Mouse (Mus musculus) embryonic facial prominence, embryonic 10.5 days (tissue): ENCODE data around the gene Zfp750. TPM values are rescaled to one million over a fixed set of nuclear protein-coding genes. Genes with fewer than 3 reads are reported as not detected.

Experiments
- DNase-seq: peaks from one replicate; pipeline ENCODE4 v3.0.0-alpha.2; 2017; ENCODE audit warnings: low spot score
- H3K27ac ChIP-seq: fragments of 300-500 bp; sonication (generic); replicated peaks from 2 replicates; pipeline ENCODE4 v1.5.1; 2016; ENCODE audit warnings: mild to moderate bottlenecking
- H3K27me3 ChIP-seq: fragments of 300-500 bp; sonication (generic); replicated peaks from 2 replicates; pipeline ENCODE4 v1.6.1; 2016; ENCODE audit warnings: low read depth, mild to moderate bottlenecking; ENCODE audit not compliant: poor library complexity, severe bottlenecking
- H3K36me3 ChIP-seq: fragments of 300-500 bp; sonication (generic); replicated peaks from 2 replicates; pipeline ENCODE4 v1.6.1; 2016; ENCODE audit warnings: mild to moderate bottlenecking, moderate library complexity
- H3K4me1 ChIP-seq: fragments of 300-500 bp; sonication (generic); 2 replicates; pipeline ENCODE4 v1.6.1; 2016
- H3K4me3 ChIP-seq: fragments of 300-500 bp; sonication (generic); 2 replicates; pipeline ENCODE4 v1.5.1; 2016; ENCODE audit warnings: mild to moderate bottlenecking, moderate library complexity
- H3K9me3 ChIP-seq: fragments of 300-500 bp; sonication (generic); 2 replicates; pipeline ENCODE4 v1.6.1; 2016; ENCODE audit warnings: mild to moderate bottlenecking
- WGBS: fragments of 180-500 bp; shearing (Covaris S2); methylation state at CpG from one replicate; pipeline ENCODE4 v1.1.7; 2016; 5-methylcytosine and 5-hydroxymethylcytosine counted together
- polyA plus RNA-seq: library from polyadenylated mRNA; unstranded; fragments of >200 nt; fragmentation: Nextera tagmentation; extraction: Ambion mirVana; gene quantifications from 2 replicates; pipeline ENCODE4 v1.2.1, GENCODE M21; 2016

Zfp750 gene
- polyA plus RNA-seq, 1 experiment from 2014 or later, result 0.91 TPM

DNA sequence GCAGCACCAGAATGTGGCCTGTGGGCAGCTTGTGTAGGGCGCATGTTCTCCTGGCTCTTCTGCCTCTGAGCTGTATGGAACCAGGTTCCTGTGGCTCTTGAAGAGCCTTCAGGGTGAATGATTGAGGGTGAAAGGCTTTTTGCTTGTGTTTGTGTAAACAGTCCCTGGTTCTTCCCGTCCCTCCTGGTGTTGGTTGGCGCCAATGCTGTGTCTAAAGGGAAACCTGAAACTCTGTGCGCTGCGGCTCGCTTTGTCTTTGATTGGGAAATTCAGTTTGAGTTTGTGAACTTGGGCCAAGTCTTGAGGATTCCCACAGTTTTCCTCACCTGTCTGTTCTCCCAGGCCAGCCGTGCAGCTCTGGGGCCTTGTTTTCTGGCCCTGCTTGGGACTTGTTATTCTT lies 5.1 kb upstream of the Zfp750 start:
- no peak for DNase-seq
- 90% methylated on average over 7 of the region's 7 CpGs for WGBS
- Histone ChIP-seq H3K4me3 (no peak overlapping the region), H3K9me3 (no peaks in the 10 kb centered on the region), H3K27me3 (no peaks in the 10 kb centered on the region), H3K36me3 (no peaks in the 10 kb centered on the region), H3K27ac (no peak overlapping the region), H3K4me1 (peaks cover 10% of the 10 kb centered on the region)

DNA sequence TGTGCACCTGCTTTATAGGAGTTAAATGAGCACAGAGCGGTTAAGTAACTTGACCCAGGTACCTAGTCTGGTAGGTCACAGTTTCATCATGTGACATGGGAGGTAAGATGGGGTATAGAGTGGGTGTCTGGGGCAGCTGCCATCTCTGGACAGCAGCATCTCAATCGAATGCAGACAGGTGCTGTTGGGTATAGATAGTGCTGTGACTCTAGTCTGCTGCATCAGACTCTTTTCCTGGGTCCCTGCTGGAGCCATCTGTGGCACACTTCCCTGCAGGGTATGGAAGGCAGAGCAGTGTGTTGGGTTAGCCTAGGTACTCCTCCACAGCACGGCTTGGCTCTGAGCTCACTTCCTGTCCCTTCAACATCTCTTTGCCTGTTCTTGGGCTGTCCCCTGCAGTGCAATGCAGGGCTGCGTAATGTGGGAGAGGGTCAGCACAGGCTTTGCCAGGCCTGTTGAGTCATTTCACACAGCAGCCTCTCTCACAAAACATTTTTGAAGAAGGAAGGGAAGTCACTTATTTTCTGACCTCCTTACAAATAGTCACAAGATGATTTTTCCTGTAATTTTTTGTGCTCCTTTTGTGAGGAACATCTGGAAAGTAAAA lies 3.1 kb upstream of the Zfp750 start:
- 78% methylated on average over 4 of the region's 4 CpGs for WGBS
- peaks cover 14% of the 10 kb centered on the region for H3K4me1 ChIP-seq

GRCm38 (mm10) chr11:121520761-121521160 lies 1.6 kb upstream of the Zfp750 start:
- 80% methylated on average over 2 of the region's 2 CpGs for WGBS
- H3K27me3 ChIP-seq, result no peaks in the 10 kb centered on the region
- peaks cover 14% of the 10 kb centered on the region for H3K4me1 ChIP-seq
- H3K9me3 ChIP-seq, result no peaks in the 10 kb centered on the region
- no peaks in the 10 kb centered on the region for H3K36me3 ChIP-seq
- no peak overlapping the region for H3K27ac ChIP-seq
- DNase-seq, result no peak
- H3K4me3 ChIP-seq, result no peak overlapping the region

More for the DNA sequence above, 3.1 kb upstream of the Zfp750 start:
- H3K36me3 ChIP-seq, result no peaks in the 10 kb centered on the region
- DNase-seq, result no peak
- no peak overlapping the region for H3K4me3 ChIP-seq
- H3K27me3 ChIP-seq, result no peaks in the 10 kb centered on the region
- H3K27ac ChIP-seq, result no peak overlapping the region
- H3K9me3 ChIP-seq, result no peaks in the 10 kb centered on the region

GRCm38 (mm10) chr11:121519703-121520102 lies 570 bp upstream of the Zfp750 start:
- no peak overlapping the region for H3K4me3 ChIP-seq

GRCm38 (mm10) chr11:121517687-121518465 lies 1.3 kb downstream of the Zfp750 start:
- 86% methylated on average over 17 of the region's 17 CpGs for WGBS
- Histone ChIP-seq H3K9me3 (no peaks in the 10 kb centered on the region), H3K4me3 (no peak overlapping the region), H3K27ac (no peak overlapping the region), H3K36me3 (no peaks in the 10 kb centered on the region), H3K4me1 (peaks cover 14% of the 10 kb centered on the region), H3K27me3 (no peaks in the 10 kb centered on the region)
- no peak for DNase-seq

More at GRCm38 (mm10) chr11:121519703-121520102, 570 bp upstream of the Zfp750 start:
- no peaks in the 10 kb centered on the region for H3K9me3 ChIP-seq
- no peak overlapping the region for H3K27ac ChIP-seq
- no peaks in the 10 kb centered on the region for H3K27me3 ChIP-seq
- 78% methylated on average over 7 of the region's 7 CpGs for WGBS
- H3K4me1 ChIP-seq, result peaks cover 14% of the 10 kb centered on the region
- H3K36me3 ChIP-seq, result no peaks in the 10 kb centered on the region
- no peak for DNase-seq

DNA sequence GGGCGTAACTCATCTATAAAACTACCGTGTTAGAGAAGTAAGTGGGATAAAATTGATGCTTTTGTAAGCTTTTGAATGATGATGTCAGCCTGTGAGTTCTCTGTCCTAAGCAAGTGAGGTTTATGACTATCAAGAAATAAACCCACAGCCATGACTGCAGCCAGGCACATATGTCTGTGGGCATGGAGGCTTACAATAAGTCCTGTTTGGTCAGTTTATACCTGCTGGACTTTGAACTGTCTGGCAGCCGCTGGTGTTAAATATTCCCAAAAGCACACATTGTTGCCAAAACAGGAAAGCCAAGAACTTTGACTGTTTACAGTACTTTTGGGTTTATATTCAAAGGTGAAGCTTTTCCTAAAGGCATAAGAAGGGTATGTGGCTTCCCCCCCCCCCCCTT lies 2.2 kb downstream of the Zfp750 start:
- no peak overlapping the region for H3K4me3 ChIP-seq
- no peak overlapping the region for H3K27ac ChIP-seq
- no peaks in the 10 kb centered on the region for H3K9me3 ChIP-seq
- 92% methylated on average over 3 of the region's 3 CpGs for WGBS
- peaks cover 13% of the 10 kb centered on the region for H3K4me1 ChIP-seq
- no peaks in the 10 kb centered on the region for H3K27me3 ChIP-seq
- 0 out of 2 replicates have a peak, but pooled peaks cover 6% of the 10 kb centered on the region for H3K36me3 ChIP-seq
- DNase-seq, result no peak

GRCm38 (mm10) chr11:121515996-121516395 lies 3.1 kb downstream of the Zfp750 start:
- 0 out of 2 replicates have a peak, but pooled peaks cover 8% of the 10 kb centered on the region for H3K36me3 ChIP-seq
- H3K9me3 ChIP-seq, result no peaks in the 10 kb centered on the region
- no peak for DNase-seq
- peaks cover 14% of the 10 kb centered on the region for H3K4me1 ChIP-seq
- no peaks in the 10 kb centered on the region for H3K27me3 ChIP-seq
- 77% methylated on average over 9 of the region's 9 CpGs for WGBS
- H3K27ac ChIP-seq, result no peak overlapping the region
- H3K4me3 ChIP-seq, result no peak overlapping the region

GRCm38 (mm10) chr11:121512896-121513572 lies 6.1 kb downstream of the Zfp750 start:
- H3K36me3 ChIP-seq, result 0 out of 2 replicates have a peak, but pooled peaks cover 8% of the 10 kb centered on the region
- H3K9me3 ChIP-seq, result no peaks in the 10 kb centered on the region
- H3K4me3 ChIP-seq, result no peak overlapping the region
- peaks cover 9% of the 10 kb centered on the region for H3K4me1 ChIP-seq
- 92% methylated on average over 8 of the region's 8 CpGs for WGBS
- no peak for DNase-seq
- H3K27ac ChIP-seq, result peak overlapping the region; percentile 35; the same call in 1 of the 2 replicates
- no peaks in the 10 kb centered on the region for H3K27me3 ChIP-seq

- DNase-seq, result no peak
- H3K27ac ChIP-seq, result peak overlapping the region; percentile 35
- H3K4me3 ChIP-seq, result no peak overlapping the region
- no peaks in the 10 kb centered on the region for H3K9me3 ChIP-seq
- peaks cover 9% of the 10 kb centered on the region for H3K4me1 ChIP-seq
- WGBS, result 70% methylated on average over 9 of the region's 9 CpGs
- peaks cover 15% of the 10 kb centered on the region for H3K36me3 ChIP-seq
- no peaks in the 10 kb centered on the region for H3K27me3 ChIP-seq
Observed at GRCm38 (mm10) chr11:121510512-121511246, 8.5 kb downstream of the Zfp750 start.

DNA sequence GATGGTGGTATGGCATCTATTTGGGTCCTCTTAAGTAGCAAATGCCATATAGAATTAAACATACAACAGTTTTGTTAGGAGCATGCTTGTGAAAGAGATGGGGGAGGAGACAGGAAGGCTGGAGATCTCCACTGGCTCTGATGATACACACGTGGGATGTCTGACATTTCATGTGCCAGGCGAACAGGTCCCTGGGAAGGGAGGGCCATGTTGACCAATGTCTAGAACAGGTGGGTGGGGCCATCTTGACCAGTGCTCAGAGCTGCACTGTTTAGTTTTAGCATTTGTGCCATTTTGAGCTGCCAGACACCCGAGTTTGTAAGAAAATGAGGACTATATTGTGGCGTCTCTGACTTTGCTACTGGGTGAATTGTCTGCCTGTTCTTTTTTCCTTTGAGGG lies 10.7 kb downstream of the Zfp750 start:
- DNase-seq, result no peak
- WGBS, result 91% methylated on average over 4 of the region's 4 CpGs

DNA sequence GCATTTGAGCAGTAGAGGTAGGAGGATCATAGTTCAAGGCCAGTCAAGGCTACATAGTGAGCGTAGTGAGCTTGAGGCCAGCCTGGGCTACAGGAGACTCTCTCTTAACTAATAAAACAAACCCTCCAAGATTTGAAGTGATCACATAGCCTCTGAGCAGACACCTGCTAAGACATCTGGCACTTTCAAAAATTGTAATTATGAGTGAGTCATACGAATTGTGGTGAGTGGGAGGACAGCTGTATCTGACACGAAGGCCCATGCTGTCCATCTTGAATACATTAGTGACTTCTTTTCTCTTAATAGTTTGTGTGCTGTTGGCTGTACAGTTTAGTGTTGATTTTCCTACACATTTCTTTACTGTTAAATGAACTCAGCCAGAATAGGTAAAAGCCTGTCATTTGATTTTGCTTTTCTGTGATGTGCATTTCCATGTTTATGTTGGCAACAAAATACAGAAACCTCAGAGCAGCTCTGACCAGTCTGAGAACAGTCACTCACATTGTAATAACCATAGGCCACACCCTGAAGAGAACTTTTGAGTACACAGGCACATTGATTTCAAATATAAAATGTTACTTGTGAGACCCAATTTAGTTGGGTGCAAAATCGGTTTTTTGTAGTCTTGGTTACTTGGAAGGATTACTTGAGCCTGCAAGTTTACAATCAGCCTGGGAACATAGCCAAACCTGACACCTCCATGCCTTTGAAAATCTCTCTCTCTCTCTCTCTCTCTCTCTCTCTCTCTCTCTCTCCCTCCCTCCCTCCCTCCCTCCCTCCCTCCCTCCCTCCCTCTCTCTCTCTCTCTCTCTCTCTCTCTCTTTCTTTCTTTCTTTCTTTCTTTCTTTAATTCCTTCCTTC lies 16.9 kb downstream of the Zfp750 start:
- 89% methylated on average over 4 of the region's 4 CpGs for WGBS
- no peak for DNase-seq
- Histone ChIP-seq H3K4me3 (no peak overlapping the region), H3K9me3 (no peaks in the 10 kb centered on the region), H3K27me3 (no peaks in the 10 kb centered on the region), H3K4me1 (no peaks in the 10 kb centered on the region), H3K27ac (no peak overlapping the region), H3K36me3 (peaks cover 84% of the 10 kb centered on the region)

More for the DNA sequence above, 10.7 kb downstream of the Zfp750 start:
- H3K4me1 ChIP-seq, result peaks cover 9% of the 10 kb centered on the region
- H3K4me3 ChIP-seq, result no peak overlapping the region
- no peaks in the 10 kb centered on the region for H3K9me3 ChIP-seq
- H3K36me3 ChIP-seq, result peaks cover 37% of the 10 kb centered on the region
- H3K27ac ChIP-seq, result no peak overlapping the region
- H3K27me3 ChIP-seq, result no peaks in the 10 kb centered on the region
